Mouse (Mus musculus) forebrain, embryonic 13.5 days (tissue): ENCODE results near the gene Fcamr. TPM values are rescaled to one million over a fixed set of nuclear protein-coding genes. Genes with fewer than 3 reads are reported as not detected.

Source experiments
- ATAC-seq: fragments of 200-750 bp; cut with Nextera tagmentation; 2 replicates; pipeline ENCODE4 v1.8.0; 2017
- H3K27ac ChIP-seq: fragments of 300-500 bp; sonication (generic); 2 replicates; pipeline ENCODE4 v1.5.1; 2015; ENCODE audit warnings: inconsistent platforms, mild to moderate bottlenecking, moderate library complexity
- H3K27me3 ChIP-seq: fragments of 300-500 bp; sonication (generic); 2 replicates; pipeline ENCODE4 v1.6.1; 2015; ENCODE audit warnings: mild to moderate bottlenecking, inconsistent platforms
- H3K36me3 ChIP-seq: fragments of 300-500 bp; sonication (generic); 2 replicates; pipeline ENCODE4 v1.6.1; 2015; ENCODE audit warnings: mild to moderate bottlenecking, inconsistent platforms; ENCODE audit not compliant: poor library complexity, severe bottlenecking
- H3K4me1 ChIP-seq: fragments of 300-500 bp; sonication (generic); 2 replicates; pipeline ENCODE4 v1.6.1; 2015; ENCODE audit warnings: inconsistent platforms
- H3K4me2 ChIP-seq: fragments of 300-500 bp; sonication (generic); 2 replicates; pipeline ENCODE4 v1.6.1; 2015; ENCODE audit warnings: inconsistent platforms, mild to moderate bottlenecking, moderate library complexity
- H3K4me3 ChIP-seq: fragments of 300-500 bp; sonication (generic); 2 replicates; pipeline ENCODE4 v1.5.1; 2015; ENCODE audit warnings: mild to moderate bottlenecking, inconsistent platforms
- H3K9ac ChIP-seq: fragments of 300-500 bp; sonication (generic); 2 replicates; pipeline ENCODE4 v1.6.1; 2015; ENCODE audit warnings: mild to moderate bottlenecking, inconsistent platforms
- H3K9me3 ChIP-seq: fragments of 300-500 bp; sonication (generic); replicated peaks from 2 replicates; pipeline ENCODE4 v1.6.1; 2016; ENCODE audit warnings: inconsistent platforms
- WGBS: fragments of 180-500 bp; shearing (Covaris S2); methylation state at CpG from one replicate; pipeline ENCODE4 v1.1.7; 2015; 5-methylcytosine and 5-hydroxymethylcytosine counted together
- polyA plus RNA-seq: library from polyadenylated mRNA; unstranded; fragments of >200 nt; fragmentation: Nextera tagmentation; extraction: Ambion mirVana; gene quantifications from 2 replicates; pipeline ENCODE4 v1.2.1, GENCODE M21; 2015

Gene Fcamr
- polyA plus RNA-seq, 1 experiment from 2014 or later = not detected

DNA sequence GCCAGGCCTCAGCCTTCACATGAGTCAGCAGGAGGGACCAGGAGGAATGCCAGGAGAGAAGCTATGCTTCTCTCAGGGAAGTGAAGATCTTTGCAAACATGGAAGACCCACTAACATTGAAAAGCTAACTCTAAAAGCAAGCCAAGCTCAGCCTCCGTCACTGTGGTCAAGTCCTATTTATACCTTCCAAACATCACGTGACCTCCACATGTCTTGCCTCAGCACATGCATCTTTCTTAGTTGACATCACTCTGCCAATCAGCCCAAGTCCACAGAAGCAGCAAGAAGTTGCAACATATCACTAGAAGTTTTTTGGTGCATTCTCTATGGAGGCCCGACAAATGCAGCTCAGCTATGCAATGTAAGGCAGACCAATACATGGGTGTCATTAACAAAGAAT lies 20.8 kb upstream of the Fcamr start:
- WGBS = 88% methylated on average over 3 of the region's 3 CpGs
- no peak overlapping the region for H3K27ac ChIP-seq
- ATAC-seq = no peak
- H3K27me3 ChIP-seq = no peaks in the 10 kb centered on the region
- H3K36me3 ChIP-seq = no peaks in the 10 kb centered on the region
- no peaks in the 10 kb centered on the region for H3K9me3 ChIP-seq
- H3K4me2 ChIP-seq = no peak overlapping the region
- H3K9ac ChIP-seq = no peak overlapping the region
- no peak overlapping the region for H3K4me3 ChIP-seq
- no peaks in the 10 kb centered on the region for H3K4me1 ChIP-seq

- no peak for ATAC-seq
- no peak overlapping the region for H3K4me2 ChIP-seq
- no peaks in the 10 kb centered on the region for H3K27me3 ChIP-seq
- H3K36me3 ChIP-seq = no peaks in the 10 kb centered on the region
- H3K27ac ChIP-seq = no peak overlapping the region
- no peaks in the 10 kb centered on the region for H3K9me3 ChIP-seq
- no peak overlapping the region for H3K9ac ChIP-seq
- WGBS = 33% methylated on average over 4 of the region's 4 CpGs
- no peak overlapping the region for H3K4me3 ChIP-seq
- H3K4me1 ChIP-seq = no peaks in the 10 kb centered on the region
Observed at GRCm38 (mm10) chr1:130784054-130784453, 16.6 kb upstream of the Fcamr start.

GRCm38 (mm10) chr1:130787001-130787400 lies 13.7 kb upstream of the Fcamr start:
- 59% methylated on average over 4 of the region's 4 CpGs for WGBS

GRCm38 (mm10) chr1:130789512-130790451 lies 10.9 kb upstream of the Fcamr start:
- no peaks in the 10 kb centered on the region for H3K27me3 ChIP-seq
- peaks cover 6% of the 10 kb centered on the region; the same call in 1 of the 2 replicates for H3K4me1 ChIP-seq
- no peak overlapping the region for H3K4me2 ChIP-seq
- 44% methylated on average over 3 of the region's 3 CpGs for WGBS
- H3K4me3 ChIP-seq = no peak overlapping the region
- ATAC-seq = peak; percentile 51
- no peaks in the 10 kb centered on the region for H3K36me3 ChIP-seq
- H3K9ac ChIP-seq = no peak overlapping the region
- H3K27ac ChIP-seq = no peak overlapping the region
- peaks cover 4% of the 10 kb centered on the region for H3K9me3 ChIP-seq

More at GRCm38 (mm10) chr1:130787001-130787400, 13.7 kb upstream of the Fcamr start:
- Histone ChIP-seq H3K36me3 (no peaks in the 10 kb centered on the region), H3K27me3 (no peaks in the 10 kb centered on the region), H3K4me1 (peaks cover 6% of the 10 kb centered on the region; the same call in 1 of the 2 replicates), H3K9ac (no peak overlapping the region), H3K27ac (no peak overlapping the region), H3K4me2 (no peak overlapping the region), H3K4me3 (no peak overlapping the region), H3K9me3 (peaks cover 1% of the 10 kb centered on the region)
- ATAC-seq = no peak

GRCm38 (mm10) chr1:130795331-130795730 lies 5.4 kb upstream of the Fcamr start:
- no peaks in the 10 kb centered on the region for H3K36me3 ChIP-seq
- WGBS = 72% methylated on average over 2 of the region's 2 CpGs

DNA sequence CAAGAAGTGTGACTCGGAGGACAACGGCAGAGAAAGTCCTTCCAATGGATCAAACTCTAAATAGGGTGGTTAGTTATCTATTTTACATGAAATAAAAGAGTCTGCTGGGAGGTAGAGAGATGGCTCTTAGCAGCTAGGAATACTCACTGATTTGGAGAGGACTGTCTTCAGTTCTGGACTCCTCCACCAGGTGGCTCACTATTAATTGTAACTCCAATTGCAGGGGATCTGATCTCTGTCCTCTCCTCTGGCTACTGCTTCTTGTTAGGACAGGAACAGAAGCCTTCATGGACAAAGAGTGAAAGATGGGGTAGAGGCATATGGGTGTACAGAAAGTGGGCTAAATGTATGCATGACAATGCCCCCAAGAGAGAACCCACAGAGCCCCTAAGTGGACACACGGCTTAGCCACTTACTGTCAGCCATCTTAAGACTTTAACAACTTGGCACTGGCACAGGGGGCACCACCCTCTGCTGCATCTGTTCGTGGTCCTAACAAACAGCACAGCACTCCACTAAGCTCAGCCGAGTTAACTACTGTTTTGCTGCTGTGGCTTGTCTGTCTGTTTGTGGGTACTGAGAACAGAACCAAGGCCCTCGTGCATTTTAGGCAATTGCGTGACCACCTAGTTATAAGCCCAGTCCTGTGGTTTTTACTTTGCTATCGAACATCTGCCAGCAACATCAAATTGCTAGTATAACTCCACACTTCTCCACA lies 3.6 kb upstream of the Fcamr start:
- no peak overlapping the region for H3K4me2 ChIP-seq
- no peaks in the 10 kb centered on the region for H3K4me1 ChIP-seq
- H3K27ac ChIP-seq = no peak overlapping the region
- no peak overlapping the region for H3K4me3 ChIP-seq
- WGBS = 87% methylated on average over 8 of the region's 8 CpGs
- peak; percentile 27; the same call in 1 of the 2 replicates for ATAC-seq
- H3K36me3 ChIP-seq = no peaks in the 10 kb centered on the region
- H3K9ac ChIP-seq = no peak overlapping the region
- H3K27me3 ChIP-seq = no peaks in the 10 kb centered on the region
- H3K9me3 ChIP-seq = peaks cover 1% of the 10 kb centered on the region

More at GRCm38 (mm10) chr1:130795331-130795730, 5.4 kb upstream of the Fcamr start:
- Histone ChIP-seq H3K27me3 (no peaks in the 10 kb centered on the region), H3K4me3 (no peak overlapping the region), H3K9me3 (peaks cover 4% of the 10 kb centered on the region), H3K27ac (no peak overlapping the region), H3K4me2 (no peak overlapping the region), H3K4me1 (no peaks in the 10 kb centered on the region), H3K9ac (no peak overlapping the region)
- no peak for ATAC-seq

DNA sequence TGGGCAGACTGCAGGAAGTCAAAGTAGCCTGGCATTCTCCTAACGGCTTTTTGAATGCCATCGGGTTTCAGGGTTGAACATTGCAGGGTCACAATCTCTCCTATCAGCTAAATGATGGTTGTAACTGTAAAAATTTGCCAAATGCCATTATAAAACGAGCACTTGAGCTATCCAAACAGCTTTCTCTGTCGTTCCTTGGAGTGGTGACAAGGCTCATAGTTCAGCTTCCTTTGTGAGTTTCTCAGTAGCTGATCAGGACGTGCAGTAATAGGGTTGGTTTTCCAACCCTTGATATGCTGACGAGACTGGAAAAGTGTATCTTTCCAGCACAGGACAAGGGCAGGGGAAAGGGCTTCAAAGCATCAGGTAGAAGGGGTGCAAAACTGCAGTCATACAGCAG lies 2.7 kb upstream of the Fcamr start:
- Histone ChIP-seq H3K4me1 (no peaks in the 10 kb centered on the region), H3K27ac (no peak overlapping the region), H3K27me3 (no peaks in the 10 kb centered on the region), H3K9me3 (no peaks in the 10 kb centered on the region), H3K9ac (no peak overlapping the region), H3K4me2 (no peak overlapping the region), H3K36me3 (no peaks in the 10 kb centered on the region), H3K4me3 (no peak overlapping the region)
- no peak for ATAC-seq
- 69% methylated on average over 6 of the region's 6 CpGs for WGBS

- no peak overlapping the region for H3K4me3 ChIP-seq
- no peak for ATAC-seq
- H3K27me3 ChIP-seq = no peaks in the 10 kb centered on the region
- no peak overlapping the region for H3K4me2 ChIP-seq
- H3K9me3 ChIP-seq = no peaks in the 10 kb centered on the region
- WGBS = 69% methylated on average over 3 of the region's 3 CpGs
- no peak overlapping the region for H3K27ac ChIP-seq
- no peak overlapping the region for H3K9ac ChIP-seq
- no peaks in the 10 kb centered on the region for H3K36me3 ChIP-seq
- H3K4me1 ChIP-seq = no peaks in the 10 kb centered on the region
Observed at GRCm38 (mm10) chr1:130798551-130798950, 2.2 kb upstream of the Fcamr start.

GRCm38 (mm10) chr1:130799399-130799798 lies 1.3 kb upstream of the Fcamr start:
- Histone ChIP-seq H3K9ac (no peak overlapping the region), H3K27ac (no peak overlapping the region), H3K4me3 (no peak overlapping the region), H3K4me1 (no peaks in the 10 kb centered on the region), H3K4me2 (no peak overlapping the region), H3K9me3 (no peaks in the 10 kb centered on the region), H3K36me3 (no peaks in the 10 kb centered on the region), H3K27me3 (no peaks in the 10 kb centered on the region)
- no peak for ATAC-seq
- WGBS = 91% methylated on average over 2 of the region's 2 CpGs

- Histone ChIP-seq H3K27me3 (no peaks in the 10 kb centered on the region), H3K4me1 (no peaks in the 10 kb centered on the region), H3K9me3 (no peaks in the 10 kb centered on the region), H3K9ac (no peak overlapping the region), H3K36me3 (no peaks in the 10 kb centered on the region), H3K4me2 (no peak overlapping the region), H3K4me3 (no peak overlapping the region), H3K27ac (no peak overlapping the region)
- WGBS = 67% methylated on average over 2 of the region's 2 CpGs
- no peak for ATAC-seq
Observed at GRCm38 (mm10) chr1:130801511-130801910, 809 bp downstream of the Fcamr start.

- no peaks in the 10 kb centered on the region for H3K9me3 ChIP-seq
- no peak overlapping the region for H3K4me3 ChIP-seq
- H3K27me3 ChIP-seq = no peaks in the 10 kb centered on the region
- H3K36me3 ChIP-seq = no peaks in the 10 kb centered on the region
- 60% methylated on average over 6 of the region's 6 CpGs for WGBS
- no peak for ATAC-seq
- no peak overlapping the region for H3K27ac ChIP-seq
- H3K4me2 ChIP-seq = no peak overlapping the region
- H3K4me1 ChIP-seq = no peaks in the 10 kb centered on the region
- H3K9ac ChIP-seq = no peak overlapping the region
Observed at GRCm38 (mm10) chr1:130802976-130803375, 2.3 kb downstream of the Fcamr start.

- no peak for ATAC-seq
- no peak overlapping the region for H3K9ac ChIP-seq
- no peaks in the 10 kb centered on the region for H3K9me3 ChIP-seq
- no peak overlapping the region for H3K4me3 ChIP-seq
- no peaks in the 10 kb centered on the region for H3K4me1 ChIP-seq
- WGBS = 69% methylated on average over 6 of the region's 6 CpGs
- no peak overlapping the region for H3K27ac ChIP-seq
- no peak overlapping the region for H3K4me2 ChIP-seq
- no peaks in the 10 kb centered on the region for H3K36me3 ChIP-seq
- no peaks in the 10 kb centered on the region for H3K27me3 ChIP-seq
Observed at GRCm38 (mm10) chr1:130804279-130804678, 3.6 kb downstream of the Fcamr start.
